Mouse (Mus musculus): ENCODE results near the gene Tmem45b. TPM values are rescaled to one million over a fixed set of nuclear protein-coding genes. Genes with fewer than 3 reads are reported as not detected.

Gene Tmem45b
- polyA plus RNA-seq, 1 experiment: 471 TPM

DNA sequence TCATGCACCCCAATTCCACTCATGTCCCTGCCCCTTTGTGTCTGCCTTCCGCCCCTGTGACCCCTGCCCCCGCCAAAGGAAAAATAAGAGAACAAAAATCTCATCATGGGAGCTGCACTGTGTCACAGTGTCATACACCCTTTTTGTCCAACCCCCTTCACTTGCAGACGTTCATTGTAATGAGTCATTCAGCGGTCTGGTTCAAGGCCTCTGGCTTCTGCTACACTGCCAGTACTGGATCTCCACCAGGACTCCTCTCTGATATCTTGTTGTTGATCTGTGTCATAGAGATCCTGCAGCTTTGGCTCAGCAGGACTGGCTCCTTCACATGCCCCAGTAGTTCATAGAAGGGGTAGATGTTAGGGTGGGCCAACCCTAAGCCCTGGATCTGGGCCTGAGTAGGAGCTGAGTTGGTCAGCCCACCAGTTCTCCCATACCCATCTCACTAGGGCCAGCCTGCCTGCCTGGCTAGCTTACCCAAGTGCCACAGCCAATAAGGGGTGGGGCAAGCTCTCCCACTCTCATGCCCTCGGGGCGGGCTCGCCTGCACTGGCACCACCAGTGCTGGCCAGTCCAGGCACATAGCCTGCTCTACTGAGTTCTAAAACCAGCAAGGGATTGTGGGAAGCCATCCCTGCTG, 31.8 kb downstream of the Tmem45b start:
- no peak overlapping the region for H3K4me3 ChIP-seq (ENCODE audit: insufficient read depth, low read depth, low read length)
- peaks cover 11% of the 10 kb centered on the region for H3K4me1 ChIP-seq (ENCODE audit: control insufficient read depth, insufficient read depth, insufficient read length, low read length)
- peak overlapping the region; percentile 55 for H3K27ac ChIP-seq (replicated peaks; ENCODE audit: low read depth, low read length)

GRCm38 (mm10) chr9:31431751-31432150, 32.5 kb downstream of the Tmem45b start:
- peak overlapping the region; percentile 73 for H3K27ac ChIP-seq (replicated peaks; ENCODE audit: low read depth, low read length)

DNA sequence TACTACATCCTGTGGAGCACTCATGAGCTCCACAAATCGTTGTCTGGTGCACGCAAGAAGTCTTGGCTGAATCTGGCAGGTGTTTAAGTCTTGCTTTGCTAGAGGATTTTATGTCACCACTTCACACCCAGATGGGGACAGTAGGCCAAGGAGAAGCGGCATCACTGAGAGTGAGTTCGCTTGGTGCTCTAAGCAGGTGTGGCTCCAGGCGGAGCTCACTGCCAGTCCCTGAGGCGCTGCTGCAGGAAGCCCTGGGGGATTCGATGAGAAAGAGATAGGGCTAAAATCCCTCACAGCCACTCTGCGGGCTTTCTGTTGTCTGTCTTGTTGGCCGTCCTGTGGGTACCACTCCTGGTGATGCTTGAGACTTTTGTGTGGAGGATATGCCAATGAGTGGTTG, 34.3 kb downstream of the Tmem45b start:
- Histone ChIP-seq H3K4me1 (ENCODE audit: control insufficient read depth, insufficient read depth, insufficient read length, low read length) (peaks cover 16% of the 10 kb centered on the region), H3K4me3 (ENCODE audit: insufficient read depth, low read depth, low read length) (no peak overlapping the region), H3K27ac (replicated peaks; ENCODE audit: low read depth, low read length) (no peak overlapping the region)

More at GRCm38 (mm10) chr9:31431751-31432150, 32.5 kb downstream of the Tmem45b start:
- Histone ChIP-seq H3K4me1 (ENCODE audit: control insufficient read depth, insufficient read depth, insufficient read length, low read length) (peaks cover 16% of the 10 kb centered on the region), H3K4me3 (ENCODE audit: insufficient read depth, low read depth, low read length) (no peak overlapping the region)

DNA sequence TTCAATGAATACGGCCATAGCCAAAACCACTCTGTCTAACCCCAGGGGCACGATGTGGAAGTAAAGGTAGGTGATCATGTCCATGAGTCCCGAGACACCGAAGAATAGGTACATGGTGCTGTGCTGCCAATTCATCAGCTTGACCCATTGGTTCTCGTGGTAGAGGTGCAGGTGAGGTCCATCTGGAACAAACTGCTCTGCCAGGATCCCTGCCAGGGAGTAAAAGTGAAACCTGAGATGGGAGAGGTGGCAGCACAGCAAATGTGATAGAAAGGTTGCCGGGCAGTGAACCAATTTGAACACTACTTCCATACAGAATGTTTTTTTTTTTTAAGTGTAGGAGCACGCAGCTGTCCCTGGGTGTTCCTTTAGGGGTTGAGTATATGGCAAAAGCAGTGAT, 35.3 kb downstream of the Tmem45b start:
- H3K4me1 ChIP-seq (ENCODE audit: control insufficient read depth, insufficient read depth, insufficient read length, low read length): peaks cover 16% of the 10 kb centered on the region
- peak overlapping the region; percentile 39 for H3K27ac ChIP-seq (replicated peaks; ENCODE audit: low read depth, low read length)
- H3K4me3 ChIP-seq (ENCODE audit: insufficient read depth, low read depth, low read length): no peak overlapping the region

DNA sequence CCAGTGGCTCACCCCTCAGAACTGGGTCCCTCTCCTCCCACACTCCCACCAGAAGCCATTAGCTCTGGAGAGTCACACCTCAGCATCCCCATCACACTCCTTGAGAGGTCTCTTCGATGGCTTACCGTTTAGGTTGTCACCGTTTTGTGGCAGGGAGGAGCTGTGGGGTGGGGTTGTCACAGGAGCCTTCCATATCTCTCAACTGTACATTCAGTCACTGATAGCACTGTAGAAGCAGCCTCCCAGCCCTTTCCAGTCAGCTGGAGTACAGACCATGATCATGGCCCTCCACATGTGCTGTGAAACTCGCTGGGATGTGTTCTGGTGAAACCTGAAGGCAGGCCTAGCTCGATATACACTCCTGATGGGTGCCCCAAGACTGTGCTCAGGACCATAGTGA, 42.1 kb downstream of the Tmem45b start:
- no peak overlapping the region for H3K27ac ChIP-seq (replicated peaks; ENCODE audit: low read depth, low read length)
- H3K4me3 ChIP-seq (ENCODE audit: insufficient read depth, low read depth, low read length): no peak overlapping the region
- H3K4me1 ChIP-seq (ENCODE audit: control insufficient read depth, insufficient read depth, insufficient read length, low read length): peaks cover 2% of the 10 kb centered on the region; the same call in 1 of the 2 replicates

DNA sequence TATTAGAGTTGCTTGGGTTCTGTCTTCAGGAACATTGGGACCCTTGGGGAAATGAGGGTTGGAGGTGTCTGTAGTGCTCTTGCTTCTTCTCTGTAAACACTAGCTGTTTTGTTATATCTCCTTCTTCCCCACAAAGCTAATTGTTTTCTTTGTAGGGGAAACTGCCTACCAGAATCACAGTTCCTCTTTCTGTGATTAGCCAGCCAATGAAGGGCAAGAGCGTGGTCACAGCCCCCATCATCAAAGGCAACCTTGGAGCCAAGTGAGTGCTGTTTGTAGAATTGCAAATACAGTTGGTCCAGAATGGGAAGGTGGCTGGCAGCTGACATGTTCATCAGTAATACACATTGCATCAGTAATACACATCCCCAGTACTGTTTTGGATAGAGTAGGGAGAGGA, 45.4 kb downstream of the Tmem45b start:
- H3K27ac ChIP-seq (replicated peaks; ENCODE audit: low read depth, low read length): no peak overlapping the region
- no peak overlapping the region for H3K4me3 ChIP-seq (ENCODE audit: insufficient read depth, low read depth, low read length)
- no peaks in the 10 kb centered on the region for H3K4me1 ChIP-seq (ENCODE audit: control insufficient read depth, insufficient read depth, insufficient read length, low read length)

DNA sequence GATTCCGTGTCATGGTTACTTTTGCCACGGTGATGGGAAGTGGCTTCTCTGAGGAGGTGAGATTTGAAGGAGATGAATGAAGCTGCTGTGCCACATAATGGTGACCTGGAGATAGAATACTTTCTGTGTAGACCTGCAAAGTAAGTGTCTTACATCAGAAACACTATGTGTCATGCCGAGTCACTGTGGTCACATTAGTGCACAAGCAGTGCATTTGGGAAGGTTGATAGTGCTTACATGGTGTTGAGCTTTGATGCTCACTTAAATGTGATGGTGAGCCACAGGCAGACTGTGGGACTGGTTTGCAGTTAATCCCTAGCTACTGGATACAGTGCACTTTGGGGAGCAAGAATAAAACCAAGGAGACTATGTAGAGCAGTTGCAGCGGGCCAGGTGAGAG, 52.1 kb downstream of the Tmem45b start:
- no peak overlapping the region for H3K4me3 ChIP-seq (ENCODE audit: insufficient read depth, low read depth, low read length)
- H3K4me1 ChIP-seq (ENCODE audit: control insufficient read depth, insufficient read depth, insufficient read length, low read length): no peaks in the 10 kb centered on the region
- no peak overlapping the region for H3K27ac ChIP-seq (replicated peaks; ENCODE audit: low read depth, low read length)

- no peak overlapping the region for H3K27ac ChIP-seq (replicated peaks; ENCODE audit: low read depth, low read length)
- H3K4me3 ChIP-seq (ENCODE audit: insufficient read depth, low read depth, low read length): no peak overlapping the region
- H3K4me1 ChIP-seq (ENCODE audit: control insufficient read depth, insufficient read depth, insufficient read length, low read length): no peaks in the 10 kb centered on the region
Observed at GRCm38 (mm10) chr9:31405217-31405616, 59.0 kb downstream of the Tmem45b start.

DNA sequence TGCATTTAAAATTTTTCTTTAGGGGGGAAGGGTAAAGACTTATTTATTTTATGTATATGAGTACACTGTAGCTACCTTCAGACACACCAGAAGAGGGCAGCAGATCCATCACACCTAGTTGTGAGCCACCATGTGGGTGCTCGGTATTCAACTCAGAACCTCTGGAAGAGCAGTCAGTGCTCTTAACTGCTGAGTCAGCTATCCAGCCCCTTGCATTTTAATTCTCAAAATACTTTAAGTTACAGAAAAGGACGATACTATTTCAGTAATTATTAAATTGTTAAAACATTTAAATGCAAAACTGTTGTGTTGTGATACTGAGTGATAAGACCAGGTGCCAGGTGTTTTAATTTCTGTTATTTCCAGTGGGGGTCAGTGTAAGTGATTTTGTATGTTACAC, 60.0 kb downstream of the Tmem45b start:
- Histone ChIP-seq H3K27ac (replicated peaks; ENCODE audit: low read depth, low read length) (no peak overlapping the region), H3K4me1 (ENCODE audit: control insufficient read depth, insufficient read depth, insufficient read length, low read length) (no peaks in the 10 kb centered on the region), H3K4me3 (ENCODE audit: insufficient read depth, low read depth, low read length) (no peak overlapping the region)

- H3K4me1 ChIP-seq (ENCODE audit: control insufficient read depth, insufficient read depth, insufficient read length, low read length): no peaks in the 10 kb centered on the region
- no peak overlapping the region for H3K4me3 ChIP-seq (ENCODE audit: insufficient read depth, low read depth, low read length)
- H3K27ac ChIP-seq (replicated peaks; ENCODE audit: low read depth, low read length): no peak overlapping the region
Observed at GRCm38 (mm10) chr9:31400441-31400840, 63.8 kb downstream of the Tmem45b start.

- Histone ChIP-seq H3K4me3 (ENCODE audit: insufficient read depth, low read depth, low read length) (peak overlapping the region; percentile 2; the same call in 1 of the 2 replicates), H3K27ac (replicated peaks; ENCODE audit: low read depth, low read length) (no peak overlapping the region), H3K4me1 (ENCODE audit: control insufficient read depth, insufficient read depth, insufficient read length, low read length) (peaks cover 3% of the 10 kb centered on the region; the same call in 1 of the 2 replicates)
Observed at GRCm38 (mm10) chr9:31387206-31387605, 77.1 kb downstream of the Tmem45b start.

- peaks cover 3% of the 10 kb centered on the region; the same call in 1 of the 2 replicates for H3K4me1 ChIP-seq (ENCODE audit: control insufficient read depth, insufficient read depth, insufficient read length, low read length)
- H3K4me3 ChIP-seq (ENCODE audit: insufficient read depth, low read depth, low read length): peak overlapping the region; percentile 71
- H3K27ac ChIP-seq (replicated peaks; ENCODE audit: low read depth, low read length): no peak overlapping the region
Observed at GRCm38 (mm10) chr9:31386368-31387180, 77.7 kb downstream of the Tmem45b start.

DNA sequence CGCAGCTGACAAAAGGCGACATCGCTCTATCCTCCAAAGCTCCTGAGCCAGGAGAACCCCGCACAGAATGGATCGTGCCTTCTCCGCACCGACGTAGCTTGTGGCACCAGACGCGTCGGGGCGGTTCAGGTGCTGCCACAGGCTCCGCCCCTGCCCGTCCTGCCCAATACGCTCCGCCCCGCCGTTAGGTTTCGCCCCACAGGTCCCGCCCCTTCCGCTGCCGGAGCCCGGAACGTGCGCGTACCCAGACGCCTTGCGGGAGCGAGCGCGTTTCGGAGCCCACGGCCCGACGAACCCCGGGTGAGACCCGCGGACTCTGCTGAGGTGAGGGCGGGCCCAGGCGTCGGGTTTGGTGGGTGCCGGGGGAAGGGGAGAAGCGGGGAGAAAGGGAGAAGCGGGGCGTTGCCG, 78.3 kb downstream of the Tmem45b start, which contains the start of gene Nfrkb:
Nfrkb (plus strand) TSS at position 246 of the 408 bp plus-strand sequence.
- Histone ChIP-seq H3K27ac (replicated peaks; ENCODE audit: low read depth, low read length) (no peak within 1 kb of the TSS; the same call in 1 of the 2 replicates), H3K4me3 (ENCODE audit: insufficient read depth, low read depth, low read length) (peak within 1 kb of the TSS; percentile 71)

GRCm38 (mm10) chr9:31385500-31385869, 78.8 kb downstream of the Tmem45b start:
- peaks cover 3% of the 10 kb centered on the region; the same call in 1 of the 2 replicates for H3K4me1 ChIP-seq (ENCODE audit: control insufficient read depth, insufficient read depth, insufficient read length, low read length)
- no peak overlapping the region; the same call in 1 of the 2 replicates for H3K27ac ChIP-seq (replicated peaks; ENCODE audit: low read depth, low read length)
- H3K4me3 ChIP-seq (ENCODE audit: insufficient read depth, low read depth, low read length): peak overlapping the region; percentile 71

More for the DNA sequence above, 78.3 kb downstream of the Tmem45b start, which contains the start of gene Nfrkb:
- peaks cover 3% of the 10 kb centered on the region; the same call in 1 of the 2 replicates for H3K4me1 ChIP-seq (ENCODE audit: control insufficient read depth, insufficient read depth, insufficient read length, low read length)

DNA sequence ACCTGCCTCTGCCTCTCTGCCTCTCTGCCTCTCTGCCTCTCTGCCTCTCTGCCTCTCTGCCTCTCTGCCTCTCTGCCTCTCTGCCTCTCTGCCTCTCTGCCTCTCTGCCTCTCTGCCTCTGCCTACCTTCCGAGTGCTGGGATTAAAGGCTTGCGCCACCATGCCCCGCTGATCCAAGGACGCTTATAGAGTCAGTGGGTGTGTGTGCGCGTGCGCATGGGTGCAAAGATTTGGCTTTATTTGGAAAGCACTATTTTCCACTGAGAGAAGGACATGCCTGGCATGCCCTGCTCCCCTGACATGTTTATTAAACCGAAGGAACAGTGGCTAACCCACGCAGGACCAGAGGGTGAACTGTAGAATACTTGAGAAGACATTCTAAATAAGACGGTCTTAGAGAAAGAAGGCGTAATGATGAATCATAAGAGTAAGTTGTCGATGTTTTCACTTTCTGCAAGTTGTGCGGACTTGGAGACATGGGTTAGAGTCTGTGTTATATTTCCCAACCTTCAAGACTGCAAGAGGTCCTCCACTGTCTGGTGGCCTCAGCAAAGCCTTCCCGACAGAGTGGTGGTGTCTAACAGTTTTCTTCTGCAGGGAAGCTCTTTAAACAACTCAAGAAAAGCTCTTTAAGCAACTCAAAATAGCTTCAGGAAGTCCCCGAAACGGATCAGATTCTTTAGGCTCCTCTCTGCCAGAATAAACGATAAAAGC, 79.3 kb downstream of the Tmem45b start:
- H3K4me3 ChIP-seq (ENCODE audit: insufficient read depth, low read depth, low read length): no peak overlapping the region
- peaks cover 3% of the 10 kb centered on the region; the same call in 1 of the 2 replicates for H3K4me1 ChIP-seq (ENCODE audit: control insufficient read depth, insufficient read depth, insufficient read length, low read length)

More for the DNA sequence above, 79.3 kb downstream of the Tmem45b start:
- H3K27ac ChIP-seq (replicated peaks; ENCODE audit: low read depth, low read length): no peak overlapping the region
